ENCODE assay signal across 25 mouse cellular contexts in the genomic region with DNA sequence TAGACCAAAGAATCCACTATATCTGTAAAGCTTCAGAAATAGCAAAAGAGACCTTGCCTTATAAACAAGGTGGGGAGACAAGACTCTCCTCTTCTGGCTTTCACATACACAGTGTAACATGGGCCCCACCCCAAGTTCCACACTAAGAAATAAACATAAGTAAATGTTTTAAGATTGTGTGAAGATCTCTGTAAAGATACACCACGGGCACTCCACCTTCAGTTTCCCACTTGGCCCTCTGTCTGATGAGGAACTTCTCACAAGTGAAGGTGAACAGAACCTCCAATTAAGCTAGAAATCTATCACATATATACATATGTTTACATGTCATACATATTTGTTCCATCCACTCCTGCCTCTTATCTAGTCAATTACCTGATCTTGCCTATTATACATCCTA.
"Had no signal": no experiment of that assay in that cellular context is flagged by ENCODE, and none has a peak within 500 bp of the region (broad histone marks: within the 10 kb centered on the region; RNA-seq: fewer than 3 reads in every experiment).

No protein-coding gene starts in this region.

- H3K4me2 ChIP-seq: heart, embryonic 12.5 days; hindbrain, embryonic 12.5 days; hindbrain, embryonic 14.5 days; kidney, embryonic 15.5 days; limb, embryonic 13.5 days; limb, embryonic 15.5 days; liver, embryonic 12.5 days had no signal

- H3K27me3 ChIP-seq: heart, embryonic 12.5 days; hindbrain, embryonic 12.5 days; kidney, embryonic 15.5 days; limb, embryonic 13.5 days; limb, embryonic 15.5 days; liver, embryonic 12.5 days had no signal

- ATAC-seq: hindbrain, embryonic 16.5 days; intestine, embryonic 16.5 days; liver, embryonic 12.5 days had no signal

- H3K4me3 ChIP-seq: heart, adult 2 months; heart, embryonic 12.5 days; hindbrain, embryonic 10.5 days; hindbrain, embryonic 12.5 days; kidney, embryonic 15.5 days; limb, embryonic 13.5 days; limb, embryonic 15.5 days; liver, embryonic 12.5 days had no signal

- H3K4me1 ChIP-seq: hindbrain, embryonic 12.5 days; kidney, embryonic 15.5 days; limb, embryonic 13.5 days; limb, embryonic 15.5 days; liver, embryonic 12.5 days had no signal

- H3K9ac ChIP-seq: heart, embryonic 12.5 days; hindbrain, embryonic 12.5 days; hindbrain, embryonic 14.5 days; kidney, embryonic 15.5 days; limb, embryonic 13.5 days; limb, embryonic 15.5 days; liver, embryonic 12.5 days had no signal

- H3K27ac ChIP-seq: heart, adult 2 months; hindbrain, embryonic 10.5 days; hindbrain, embryonic 12.5 days; hindbrain, embryonic 14.5 days; kidney, embryonic 15.5 days; kidney, postnatal 0 days; limb, embryonic 13.5 days; limb, embryonic 15.5 days; liver, embryonic 12.5 days had no signal

- DNase-seq: gastrocnemius, postnatal 14 days; gastrocnemius, postnatal 36 days; heart, adult 11 months; heart, adult 2 months; heart, postnatal 10 days; heart, postnatal 4 days; kidney, adult 11 months; kidney, adult 2 months; kidney, adult 9 months; kidney, postnatal 14 days; kidney, postnatal 36 days; layer of hippocampus, adult 9-11 months; layer of hippocampus, postnatal 36 days; left cerebral cortex, postnatal 4 days had no signal

- H3K9me3 ChIP-seq: heart, embryonic 12.5 days; hindbrain, embryonic 10.5 days; hindbrain, embryonic 12.5 days; kidney, embryonic 15.5 days; limb, embryonic 13.5 days; limb, embryonic 15.5 days; liver, embryonic 12.5 days had no signal

- H3K36me3 ChIP-seq: heart, embryonic 12.5 days; hindbrain, embryonic 10.5 days; hindbrain, embryonic 12.5 days; kidney, embryonic 15.5 days; limb, embryonic 13.5 days; limb, embryonic 15.5 days; liver, embryonic 12.5 days had no signal
